Mouse (Mus musculus) midbrain, postnatal 0 days (tissue): ENCODE results near the gene Hmcn2. TPM values are rescaled to one million over a fixed set of nuclear protein-coding genes. Genes with fewer than 3 reads are reported as not detected.
A peak's percentile ranks its signal among the peaks of the same experiment; 100 is the strongest.

Source experiments
- ATAC-seq: fragments of 200-750 bp; cut with Nextera tagmentation; 2 replicates; pipeline ENCODE4 v1.8.0; 2017; ENCODE audit warnings: moderate number of reproducible peaks, mild to moderate bottlenecking, moderate TSS enrichment, moderate library complexity; ENCODE audit not compliant: low FRiP score
- DNase-seq: peaks from one replicate; pipeline ENCODE4 v3.0.0-alpha.2; 2015; ENCODE audit warnings: low spot score
- H3K27ac ChIP-seq: fragments of 300-500 bp; sonication (generic); 2 replicates; pipeline ENCODE4 v1.5.1; 2014; ENCODE audit warnings: low read depth, mild to moderate bottlenecking, low read length, mixed read lengths
- H3K27me3 ChIP-seq: fragments of 300-500 bp; sonication (generic); 2 replicates; pipeline ENCODE4 v1.6.1; 2014; ENCODE audit warnings: low read length, control low read depth, mixed read lengths; ENCODE audit not compliant: insufficient read depth
- H3K36me3 ChIP-seq: fragments of 300-500 bp; sonication (generic); 2 replicates; pipeline ENCODE4 v1.6.1; 2014; ENCODE audit warnings: low read length, control low read depth, mixed read lengths; ENCODE audit not compliant: insufficient read depth
- H3K4me1 ChIP-seq: fragments of 300-500 bp; sonication (generic); 2 replicates; pipeline ENCODE4 v1.6.1; 2014; ENCODE audit warnings: mild to moderate bottlenecking, control low read depth, antibody characterized with exemption, low read length, mixed read lengths; ENCODE audit not compliant: insufficient read depth
- H3K4me2 ChIP-seq: fragments of 300-500 bp; sonication (generic); 2 replicates; pipeline ENCODE4 v1.6.1; 2014; ENCODE audit warnings: low read depth, mild to moderate bottlenecking, low read length, mixed read lengths; ENCODE audit not compliant: poor library complexity, severe bottlenecking
- H3K4me3 ChIP-seq: fragments of 300-500 bp; sonication (generic); 2 replicates; pipeline ENCODE4 v1.5.1; 2014; ENCODE audit warnings: low read depth, mild to moderate bottlenecking, low read length, moderate library complexity
- H3K9ac ChIP-seq: fragments of 300-500 bp; sonication (generic); replicated peaks from 2 replicates; pipeline ENCODE4 v1.6.1; 2014; ENCODE audit warnings: mild to moderate bottlenecking, low read length, moderate library complexity, mixed read lengths; ENCODE audit not compliant: poor library complexity, severe bottlenecking
- H3K9me3 ChIP-seq: fragments of 300-500 bp; sonication (generic); 2 replicates; pipeline ENCODE4 v1.6.1; 2016; ENCODE audit warnings: low read length, control low read depth
- CTCF ChIP-seq: IDR thresholded peaks from 2 replicates; pipeline ENCODE4 v1.5.1; 2016; ENCODE audit warnings: antibody characterized with exemption, mild to moderate bottlenecking
- WGBS: fragments of 180-500 bp; shearing (Covaris S2); extraction: QIAGEN DNeasy Blood & Tissue Kit; methylation state at CpG from one replicate; pipeline ENCODE4 v1.1.7; 2014; 5-methylcytosine and 5-hydroxymethylcytosine counted together
- polyA plus RNA-seq: library from polyadenylated mRNA; unstranded; fragments of >200 nt; fragmentation: Nextera tagmentation; extraction: Ambion mirVana; gene quantifications from 2 replicates; pipeline ENCODE4 v1.2.1, GENCODE M21; 2015
- total RNA-seq: library from RNA; depleted of rRNA; stranded (reverse); fragments of >200 nt; gene quantifications from 2 replicates; pipeline ENCODE4 v1.2.3, GENCODE M21; 2014

The Hmcn2 gene
- total and polyA plus RNA-seq, 2 experiments from 2014 or later, result 0.37 to 0.60 TPM

GRCm38 (mm10) chr2:31493243-31493642 is 179.0 kb downstream of the Hmcn2 start:
- H3K27ac ChIP-seq, result no peak overlapping the region
- no peak for ATAC-seq
- WGBS, result 41% methylated on average over 11 of the region's 11 CpGs
- H3K4me1 ChIP-seq, result 0 out of 2 replicates have a peak, but pooled peaks cover 3% of the 10 kb centered on the region
- H3K9ac ChIP-seq, result no peak overlapping the region
- TF ChIP-seq CTCF, result no peak
- no peak overlapping the region for H3K4me2 ChIP-seq
- no peak overlapping the region for H3K4me3 ChIP-seq
- peaks cover 43% of the 10 kb centered on the region for H3K27me3 ChIP-seq
- H3K36me3 ChIP-seq, result no peaks in the 10 kb centered on the region
- no peaks in the 10 kb centered on the region for H3K9me3 ChIP-seq
- DNase-seq, result no peak

- no peak for TF ChIP-seq CTCF
- no peak overlapping the region for H3K27ac ChIP-seq
- H3K4me2 ChIP-seq, result no peak overlapping the region
- 51% methylated on average over 5 of the region's 5 CpGs for WGBS
- H3K27me3 ChIP-seq, result peaks cover 49% of the 10 kb centered on the region
- H3K9me3 ChIP-seq, result no peaks in the 10 kb centered on the region
- H3K4me1 ChIP-seq, result 0 out of 2 replicates have a peak, but pooled peaks cover 3% of the 10 kb centered on the region
- no peaks in the 10 kb centered on the region for H3K36me3 ChIP-seq
- ATAC-seq (no peak), DNase-seq (no peak)
- no peak overlapping the region for H3K9ac ChIP-seq
- no peak overlapping the region for H3K4me3 ChIP-seq
Measured at GRCm38 (mm10) chr2:31494315-31494714, 180.1 kb downstream of the Hmcn2 start.

GRCm38 (mm10) chr2:31495046-31495476 is 180.8 kb downstream of the Hmcn2 start:
- peaks cover 49% of the 10 kb centered on the region for H3K27me3 ChIP-seq
- 0 out of 2 replicates have a peak, but pooled peaks cover 3% of the 10 kb centered on the region for H3K4me1 ChIP-seq
- no peaks in the 10 kb centered on the region for H3K9me3 ChIP-seq
- ATAC-seq (no peak), DNase-seq (peak; percentile 40)
- WGBS, result 37% methylated on average over 13 of the region's 13 CpGs
- no peak overlapping the region for H3K9ac ChIP-seq
- no peak overlapping the region for H3K4me3 ChIP-seq
- TF ChIP-seq CTCF, result no peak
- no peaks in the 10 kb centered on the region for H3K36me3 ChIP-seq
- H3K27ac ChIP-seq, result no peak overlapping the region
- H3K4me2 ChIP-seq, result no peak overlapping the region

GRCm38 (mm10) chr2:31496141-31496540 is 181.9 kb downstream of the Hmcn2 start:
- H3K9ac ChIP-seq, result no peak overlapping the region
- DNase-seq, result no peak
- TF ChIP-seq CTCF, result no peak
- 31% methylated on average over 1 of the region's 1 CpGs for WGBS
- no peaks in the 10 kb centered on the region for H3K9me3 ChIP-seq
- H3K4me2 ChIP-seq, result no peak overlapping the region
- peaks cover 49% of the 10 kb centered on the region for H3K27me3 ChIP-seq
- no peak overlapping the region for H3K27ac ChIP-seq
- H3K4me1 ChIP-seq, result 0 out of 2 replicates have a peak, but pooled peaks cover 3% of the 10 kb centered on the region
- no peak overlapping the region for H3K4me3 ChIP-seq
- H3K36me3 ChIP-seq, result no peaks in the 10 kb centered on the region
- no peak for ATAC-seq

- no peak for DNase-seq
- 0 out of 2 replicates have a peak, but pooled peaks cover 3% of the 10 kb centered on the region for H3K4me1 ChIP-seq
- H3K27me3 ChIP-seq, result peaks cover 42% of the 10 kb centered on the region
Measured at GRCm38 (mm10) chr2:31497113-31497512, 182.9 kb downstream of the Hmcn2 start.

GRCm38 (mm10) chr2:31497635-31498034 is 183.4 kb downstream of the Hmcn2 start:
- Histone ChIP-seq H3K36me3 (no peaks in the 10 kb centered on the region), H3K4me3 (no peak overlapping the region), H3K4me2 (no peak overlapping the region), H3K27me3 (peaks cover 38% of the 10 kb centered on the region), H3K9ac (no peak overlapping the region), H3K4me1 (0 out of 2 replicates have a peak, but pooled peaks cover 3% of the 10 kb centered on the region), H3K27ac (no peak overlapping the region), H3K9me3 (no peaks in the 10 kb centered on the region)
- DNase-seq (no peak), ATAC-seq (no peak)
- TF ChIP-seq CTCF, result no peak
- WGBS, result 24% methylated on average over 19 of the region's 19 CpGs

More at GRCm38 (mm10) chr2:31497113-31497512, 182.9 kb downstream of the Hmcn2 start:
- no peak for TF ChIP-seq CTCF
- 27% methylated on average over 7 of the region's 7 CpGs for WGBS
- no peaks in the 10 kb centered on the region for H3K36me3 ChIP-seq
- H3K9me3 ChIP-seq, result no peaks in the 10 kb centered on the region
- no peak overlapping the region for H3K4me2 ChIP-seq
- H3K9ac ChIP-seq, result no peak overlapping the region
- no peak for ATAC-seq
- H3K4me3 ChIP-seq, result no peak overlapping the region
- H3K27ac ChIP-seq, result no peak overlapping the region
